Mouse (Mus musculus) B cell, adult 2 months (primary cell): ENCODE results near the gene Xcl1.
A peak's percentile ranks its signal among the peaks of the same experiment; 100 is the strongest.
"Not testable (repeated sequence)": the region's sequence is repeated elsewhere in the genome, so short reads cannot be mapped to it uniquely, and the experiment has no call there.

ENCODE experiments used
- DNase-seq, 2 experiments: peaks; one replicate each; pipeline ENCODE4 v3.0.0; 2022

Gene Xcl1

GRCm38 (mm10) chr1:164935477-164936044, at the start of gene Xcl1:
Gene Xcl1 (minus strand): TSS chr1:164935527.
- DNase-seq: no peak

GRCm38 (mm10) chr1:164984681-164985080, 49.4 kb upstream of the Xcl1 start:
- not testable (repeated sequence) for DNase-seq

GRCm38 (mm10) chr1:164977351-164977750, 42.0 kb upstream of the Xcl1 start:
- no peak for DNase-seq

- DNase-seq: no peak
These were observed 40.4 kb upstream of the Xcl1 start for GRCm38 (mm10) chr1:164975729-164976128.

GRCm38 (mm10) chr1:164975276-164975675, 39.9 kb upstream of the Xcl1 start:
- no peak for DNase-seq

- DNase-seq: no peak
These were observed 38.5 kb upstream of the Xcl1 start for GRCm38 (mm10) chr1:164973790-164974189.

- no peak for DNase-seq
These were observed 38.0 kb upstream of the Xcl1 start for GRCm38 (mm10) chr1:164973341-164973740.

- no peak for DNase-seq
These were observed 37.4 kb upstream of the Xcl1 start for GRCm38 (mm10) chr1:164972744-164973143.

- peak; percentile 11 to 14 for DNase-seq
These were observed 30.9 kb upstream of the Xcl1 start for GRCm38 (mm10) chr1:164966095-164966698.

GRCm38 (mm10) chr1:164960610-164961009, 25.3 kb upstream of the Xcl1 start:
- DNase-seq: no peak

- DNase-seq: peak; percentile 38 to 39
These were observed 24.6 kb upstream of the Xcl1 start for GRCm38 (mm10) chr1:164959787-164960385.

GRCm38 (mm10) chr1:164959160-164959559, 23.8 kb upstream of the Xcl1 start:
- DNase-seq: peak; percentile 18 to 26

GRCm38 (mm10) chr1:164957974-164958373, 22.6 kb upstream of the Xcl1 start:
- no peak for DNase-seq

- no peak for DNase-seq
These were observed 21.5 kb upstream of the Xcl1 start for GRCm38 (mm10) chr1:164956725-164957399.

- DNase-seq: no peak
These were observed 20.3 kb upstream of the Xcl1 start for GRCm38 (mm10) chr1:164955452-164956196.

- no peak for DNase-seq
These were observed 18.2 kb upstream of the Xcl1 start for GRCm38 (mm10) chr1:164953574-164953973.

GRCm38 (mm10) chr1:164936060-164936459, 733 bp upstream of the Xcl1 start:
- DNase-seq: no peak

- DNase-seq: no peak
These were observed 1.7 kb downstream of the Xcl1 start for GRCm38 (mm10) chr1:164933441-164934188.

- DNase-seq: no peak
These were observed 4.2 kb downstream of the Xcl1 start for GRCm38 (mm10) chr1:164931135-164931534.

GRCm38 (mm10) chr1:164930006-164930405, 5.3 kb downstream of the Xcl1 start:
- DNase-seq: no peak

- no peak for DNase-seq
These were observed 8.7 kb downstream of the Xcl1 start for GRCm38 (mm10) chr1:164926534-164927160.

- peak; percentile 75 to 78 for DNase-seq
These were observed 30.3 kb downstream of the Xcl1 start for GRCm38 (mm10) chr1:164905047-164905446.
